In genomic region chr17:47907366-47907920, GRCm38 (mm10) we compare ENCODE assay signal across 16 mouse cellular contexts. TPM values are rescaled to one million over a fixed set of nuclear protein-coding genes. Genes with fewer than 3 reads are reported as not detected.
DNase-seq lines count a peak whose midpoint lies in the region; ATAC-seq and TF ChIP-seq lines count a peak whose summit lies in the region.
"Had no signal": no experiment of that assay in that cellular context is flagged by ENCODE, and none has a peak within 500 bp of the region (broad histone marks: within the 10 kb centered on the region; RNA-seq: fewer than 3 reads in every experiment).

No protein-coding gene starts in this region.

- no peak for DNase-seq in lung, embryonic 14.5 days
- DNase-seq in lung, adult 2 months = no peak
- DNase-seq in brain, embryonic 14.5 days (ENCODE audit: low read depth) = peak; percentile 81
- DNase-seq in forebrain, embryonic 14.5 days (ENCODE audit: low spot score) = peak; percentile 66
- DNase-seq in layer of hippocampus, postnatal 36 days = no peak
- DNase-seq in left cerebral cortex, postnatal 36 days (ENCODE audit: low spot score in 2 of 2) = no peak
- DNase-seq: cerebellum, adult 8-10 months; heart, adult 2 months; kidney, adult 8-10 months; left cerebral cortex, postnatal 4 days; lung, adult 18-20 months; thymus, postnatal 25 days had no signal

- no peak overlapping the region for H3K4me2 ChIP-seq in lung, embryonic 14.5 days
- H3K4me2 ChIP-seq in forebrain, embryonic 14.5 days (ENCODE audit: low read length) = peak overlapping the region; percentile 10; the same call in 1 of the 2 replicates
- peak overlapping the region; percentile 33 for H3K4me2 ChIP-seq in midbrain, embryonic 12.5 days (replicated peaks)
- H3K4me2 ChIP-seq in liver, embryonic 12.5 days = no peak overlapping the region

- H3K4me3 ChIP-seq in lung, embryonic 14.5 days (ENCODE audit: low read depth, low read length) = no peak overlapping the region
- no peak overlapping the region for H3K4me3 ChIP-seq in lung, adult 2 months (replicated peaks; ENCODE audit: extremely low read depth, low read depth, low read length)
- no peak overlapping the region for H3K4me3 ChIP-seq in forebrain, embryonic 14.5 days (ENCODE audit: low read depth, low read length)
- H3K4me3 ChIP-seq in midbrain, embryonic 12.5 days = no peak overlapping the region
- no peak overlapping the region for H3K4me3 ChIP-seq in liver, embryonic 12.5 days
- H3K4me3 ChIP-seq: heart, adult 2 months had no signal

- peaks cover 35% of the 10 kb centered on the region for H3K4me1 ChIP-seq in lung, embryonic 14.5 days (ENCODE audit: insufficient read depth)
- H3K4me1 ChIP-seq in lung, adult 2 months (ENCODE audit: control insufficient read depth, insufficient read depth, low read length) = no peaks in the 10 kb centered on the region
- H3K4me1 ChIP-seq in forebrain, embryonic 14.5 days (ENCODE audit: control insufficient read depth, insufficient read depth, low read length) = peaks cover 40% of the 10 kb centered on the region
- H3K4me1 ChIP-seq in midbrain, embryonic 12.5 days = peaks cover 70% of the 10 kb centered on the region
- peaks cover 49% of the 10 kb centered on the region for H3K4me1 ChIP-seq in liver, embryonic 12.5 days

- H3K36me3 ChIP-seq in lung, embryonic 14.5 days (ENCODE audit: insufficient read depth) = peaks cover 34% of the 10 kb centered on the region
- H3K36me3 ChIP-seq in forebrain, embryonic 14.5 days (ENCODE audit: control insufficient read depth, insufficient read depth, low read length) = peaks cover 14% of the 10 kb centered on the region; the same call in 1 of the 2 replicates
- H3K36me3 ChIP-seq in midbrain, embryonic 12.5 days = peaks cover 19% of the 10 kb centered on the region
- H3K36me3 ChIP-seq in liver, embryonic 12.5 days = peaks cover 20% of the 10 kb centered on the region

- no peaks in the 10 kb centered on the region for H3K9me3 ChIP-seq in lung, embryonic 14.5 days (ENCODE audit: low read depth, low read length)
- no peaks in the 10 kb centered on the region for H3K9me3 ChIP-seq in forebrain, embryonic 14.5 days (replicated peaks; ENCODE audit: control insufficient read depth, low read length)
- no peaks in the 10 kb centered on the region for H3K9me3 ChIP-seq in midbrain, embryonic 12.5 days
- H3K9me3 ChIP-seq in liver, embryonic 12.5 days (replicated peaks) = no peaks in the 10 kb centered on the region

- no peak for TF ChIP-seq POLR2A in lung, adult 2 months (IDR thresholded peaks at IDR 0.05; ENCODE audit: borderline replicate concordance, extremely low read depth, low read depth, low read length)
- TF ChIP-seq POLR2A in brain, embryonic 14.5 days (IDR thresholded peaks at IDR 0.05; ENCODE audit: borderline replicate concordance, extremely low read depth, insufficient read depth, insufficient read length, poor library complexity, severe bottlenecking) = no peak

- H3K9ac ChIP-seq in lung, embryonic 14.5 days = no peak overlapping the region
- no peak overlapping the region for H3K9ac ChIP-seq in forebrain, embryonic 14.5 days (ENCODE audit: low read length)
- 0 out of 2 replicates have a peak overlapping the region, but pooled peaks have one; percentile 34 for H3K9ac ChIP-seq in midbrain, embryonic 12.5 days (replicated peaks)
- H3K9ac ChIP-seq in liver, embryonic 12.5 days = no peak overlapping the region

- peak; percentile 1; the same call in 1 of the 2 replicates for ATAC-seq in lung, embryonic 14.5 days (ENCODE audit: insufficient read depth)
- no peak for ATAC-seq in forebrain, embryonic 14.5 days
- ATAC-seq in midbrain, embryonic 12.5 days (ENCODE audit: low FRiP score, low read depth) = peak; percentile 27; the same call in 1 of the 2 replicates
- ATAC-seq in liver, embryonic 12.5 days = no peak
- ATAC-seq: CD4-positive, CD25-positive, alpha-beta regulatory T cell, adult 4 months; Patski had no signal

- H3K27me3 ChIP-seq in lung, embryonic 14.5 days (ENCODE audit: insufficient read depth, low read length) = no peaks in the 10 kb centered on the region
- H3K27me3 ChIP-seq in forebrain, embryonic 14.5 days (replicated peaks; ENCODE audit: control insufficient read depth, insufficient read depth, low read length) = peaks cover 20% of the 10 kb centered on the region
- H3K27me3 ChIP-seq in midbrain, embryonic 12.5 days = peaks cover 29% of the 10 kb centered on the region
- H3K27me3 ChIP-seq in liver, embryonic 12.5 days (replicated peaks) = no peaks in the 10 kb centered on the region
- H3K27me3 ChIP-seq: Patski had no signal

- intact Hi-C loops in left cerebral cortex, postnatal 36 days (cut with DNase I) = no loop called here

- WGBS in lung, embryonic 14.5 days = 37% methylated on average over 9 of the region's 9 CpGs
- WGBS in lung, adult 2 months = 78% methylated on average over 9 of the region's 9 CpGs
- 19% methylated on average over 9 of the region's 9 CpGs for WGBS in forebrain, embryonic 14.5 days
- WGBS in midbrain, embryonic 12.5 days = 26% methylated on average over 9 of the region's 9 CpGs
- WGBS in liver, embryonic 12.5 days (ENCODE audit: insufficient replicate concordance) = 66% methylated on average over 9 of the region's 9 CpGs

- H3K27ac ChIP-seq in lung, embryonic 14.5 days (ENCODE audit: low read depth) = no peak overlapping the region
- 0 out of 2 replicates have a peak overlapping the region, but pooled peaks have one; percentile 15 for H3K27ac ChIP-seq in forebrain, embryonic 14.5 days (ENCODE audit: low read depth, low read length)
- peak overlapping the region; percentile 72 for H3K27ac ChIP-seq in midbrain, embryonic 12.5 days (replicated peaks)
- H3K27ac ChIP-seq in liver, embryonic 12.5 days = no peak overlapping the region
- H3K27ac ChIP-seq: heart, adult 2 months had no signal

- no peak for TF ChIP-seq CTCF in lung, embryonic 14.5 days (IDR thresholded peaks at IDR 0.05; ENCODE audit: low read depth)
- TF ChIP-seq CTCF in lung, adult 2 months (IDR thresholded peaks at IDR 0.05; ENCODE audit: insufficient read depth, low read length) = no peak
- no peak for TF ChIP-seq CTCF in brain, embryonic 14.5 days (IDR thresholded peaks at IDR 0.05; ENCODE audit: borderline replicate concordance, extremely low read depth, insufficient read depth, insufficient read length)

RNA-seq across cellular contexts. Expression of gene Foxp4, which starts 17.0 kb away (rescaled TPM):
- polyA plus RNA-seq in lung, embryonic 14.5 days (2014; fragmentation: Nextera tagmentation; extraction: Ambion mirVana) = 37.2 and 42.2 TPM in 2 replicates
- polyA plus RNA-seq in lung, adult 2 months (2012; rRNA removed) = 100 and 117 TPM in 2 replicates
- polyA plus RNA-seq in brain, embryonic 14.5 days (2012; rRNA removed) = 93.8 and 94.9 TPM in 2 replicates
- 20.3 and 29.9 TPM in 2 replicates for polyA plus RNA-seq in forebrain, embryonic 14.5 days (2014; fragmentation: Nextera tagmentation; extraction: Ambion mirVana)
- 34.5 and 35.3 TPM in 2 replicates for polyA plus RNA-seq in midbrain, embryonic 12.5 days (2016; fragmentation: Nextera tagmentation; extraction: Ambion mirVana)
- total RNA-seq in layer of hippocampus, postnatal 36 days (2021) = 10 to 100 TPM; 44.0 to 45.7 TPM
- polyA plus RNA-seq in liver, embryonic 12.5 days (2016; fragmentation: Nextera tagmentation; extraction: Ambion mirVana) = 13.7 and 13.9 TPM in 2 replicates
- 10 to 100 TPM; 44.1 to 55.9 TPM for total RNA-seq in left cerebral cortex, postnatal 36 days (2021)

Comparison
In these comparisons a context has a peak if more than half of its experiments do, and no peak if none do; other contexts are left out.
1. ATAC-seq: peak in lung, embryonic 14.5 days (single experiment) and midbrain, embryonic 12.5 days (single experiment); none in forebrain, embryonic 14.5 days (single experiment) and liver, embryonic 12.5 days (single experiment).
2. DNase-seq: peak in brain, embryonic 14.5 days (single experiment) and forebrain, embryonic 14.5 days (single experiment); none in lung, embryonic 14.5 days (single experiment), lung, adult 2 months (single experiment), layer of hippocampus, postnatal 36 days (0 of 2) and left cerebral cortex, postnatal 36 days (0 of 2).
3. H3K27ac ChIP-seq: peak in forebrain, embryonic 14.5 days (single experiment) and midbrain, embryonic 12.5 days (single experiment); none in lung, embryonic 14.5 days (single experiment) and liver, embryonic 12.5 days (single experiment).
4. H3K4me2 ChIP-seq: peak in forebrain, embryonic 14.5 days (single experiment) and midbrain, embryonic 12.5 days (single experiment); none in lung, embryonic 14.5 days (single experiment) and liver, embryonic 12.5 days (single experiment).